Mouse (Mus musculus): Measurements from ENCODE around the gene Fbxw14.
"Not testable (repeated sequence)": the region's sequence is repeated elsewhere in the genome, so short reads cannot be mapped to it uniquely, and the experiment has no call there.

The Fbxw14 gene

GRCm38 (mm10) chr9:109287576-109287975 is at the start of gene Fbxw14:
Gene Fbxw14, minus strand, starts transcription at chr9:109287676.
- not testable (repeated sequence) for DNase-seq

- no peak for DNase-seq
Measured at GRCm38 (mm10) chr9:109263041-109263440, 24.4 kb downstream of the Fbxw14 start.

GRCm38 (mm10) chr9:109234654-109235053 is 52.8 kb downstream of the Fbxw14 start, which contains the start of gene Fbxw20:
Gene Fbxw20, minus strand, starts transcription at chr9:109234754.
- no peak for DNase-seq
